In genomic region chr13:94687295-94687694, GRCm38 (mm10) we compare ENCODE assay signal across 20 mouse cellular contexts.
"Had no signal": no experiment of that assay in that cellular context is flagged by ENCODE, and none has a peak within 500 bp of the region (broad histone marks: within the 10 kb centered on the region; RNA-seq: fewer than 3 reads in every experiment).

No protein-coding gene starts in this region.

- H3K27ac ChIP-seq: liver, embryonic 15.5 days; lung, embryonic 15.5 days; macrophage; midbrain, embryonic 13.5 days; neural tube, embryonic 12.5 days had no signal

- H3K4me1 ChIP-seq: liver, embryonic 15.5 days; lung, embryonic 15.5 days; megakaryocyte, embryonic 14.5 days had no signal

- H3K4me3 ChIP-seq: liver, embryonic 15.5 days; lung, embryonic 15.5 days; megakaryocyte, embryonic 14.5 days; midbrain, embryonic 13.5 days; neural tube, embryonic 12.5 days had no signal

- H3K9ac ChIP-seq: liver, embryonic 15.5 days; liver, postnatal 0 days; lung, embryonic 15.5 days; midbrain, embryonic 13.5 days; neural tube, embryonic 12.5 days had no signal

- H3K36me3 ChIP-seq: liver, embryonic 15.5 days; lung, embryonic 15.5 days; midbrain, embryonic 13.5 days; neural tube, embryonic 12.5 days had no signal

- H3K9me3 ChIP-seq: liver, embryonic 15.5 days; lung, embryonic 15.5 days; midbrain, embryonic 13.5 days; neural tube, embryonic 12.5 days had no signal

- DNase-seq: liver, postnatal 0 days; lung, postnatal 14 days; lung, postnatal 36 days; retina, postnatal 1 day; right cerebral cortex, adult 18-20 months; right cerebral cortex, postnatal 25 days; right cerebral cortex, postnatal 4 days; spleen, adult 18-20 months; thymus, adult 18-20 months; thymus, postnatal 14 days; thymus, postnatal 36 days had no signal

- H3K4me2 ChIP-seq: liver, embryonic 15.5 days; lung, embryonic 15.5 days; midbrain, embryonic 11.5 days; midbrain, embryonic 13.5 days; neural tube, embryonic 12.5 days had no signal

- H3K27me3 ChIP-seq: liver, embryonic 15.5 days had no signal

- ATAC-seq: liver, postnatal 0 days; lung, postnatal 0 days; midbrain, embryonic 13.5 days; midbrain, embryonic 16.5 days had no signal
